Mouse (Mus musculus): ENCODE results near the gene Fbxw2. TPM values are rescaled to one million over a fixed set of nuclear protein-coding genes. Genes with fewer than 3 reads are reported as not detected.

Gene Fbxw2
- total and polyA plus RNA-seq, 3 experiments: 36.7 to 67.8 (median 61.2) TPM

- Histone ChIP-seq H3K9me3 (replicated peaks; ENCODE audit: low read length) (peaks cover 7% of the 10 kb centered on the region), H3K9ac (ENCODE audit: insufficient read depth, low read depth) (no peak overlapping the region), H3K27me3 (replicated peaks) (no peaks in the 10 kb centered on the region), H3K4me3 (replicated peaks in 1 of 3; ENCODE audit: low read depth in 2 of 3, low read length in 2 of 3, poor library complexity in 1 of 3) (no peak overlapping the region), H3K4me2 (ENCODE audit: insufficient read depth, low read depth, poor library complexity, severe bottlenecking) (no peak overlapping the region), H3K27ac (ENCODE audit: insufficient read depth, low read depth) (no peak overlapping the region), H3K36me3 (replicated peaks in 1 of 2; ENCODE audit: control insufficient read depth in 1 of 2, insufficient read depth in 1 of 2, low read length in 1 of 2) (peaks cover 28 to 50% of the 10 kb centered on the region in 2 experiments), H3K79me2 (replicated peaks; ENCODE audit: control insufficient read depth, extremely low read depth, insufficient read depth, poor library complexity, severe bottlenecking) (no peaks in the 10 kb centered on the region; the same call in 1 of the 2 replicates), H3K4me1 (ENCODE audit: control insufficient read depth in 1 of 2, insufficient read depth in 2 of 2) (peaks cover 3 to 22% of the 10 kb centered on the region in 2 experiments; a peak in 3 of 4 replicates)
- in situ Hi-C loops (cut with MboI; ENCODE audit: low pct_ligation_motif_present, low pct_unique_long_range_greater_than_20kb, low sequenced_read_pairs): loop anchor here (10.0 to 25.0 kb wide), 2 partner anchors 169 to 317 kb away; partner anchors contain the start of genes AI182371, Cntrl and Traf1
- no peak for DNase-seq (ENCODE audit: extremely low read depth)
- no peak for TF ChIP-seq MYC (IDR thresholded peaks at IDR 0.05; ENCODE audit: low read depth, low read length)
- no peak for TF ChIP-seq MAZ (IDR thresholded peaks at IDR 0.05; ENCODE audit: low read depth, low read length)
- no peak for TF ChIP-seq KAT2A (IDR thresholded peaks at IDR 0.05; ENCODE audit: insufficient replicate concordance, low read length)
- no peak for TF ChIP-seq MEF2A (IDR thresholded peaks at IDR 0.05; ENCODE audit: borderline replicate concordance, low read depth, low read length)
- no peak for TF ChIP-seq TBP (conservative IDR thresholded peaks at IDR 0.05; ENCODE audit: low read depth, low read length)
- no peak for TF ChIP-seq POLR2AphosphoS2 (IDR thresholded peaks at IDR 0.05; ENCODE audit: low read depth, low read length)
- TF ChIP-seq BHLHE40 (IDR thresholded peaks at IDR 0.05; ENCODE audit: low read depth, low read length): no peak
- TF ChIP-seq USF1 (IDR thresholded peaks at IDR 0.05; ENCODE audit: low read depth, low read length): no peak
- no peak for TF ChIP-seq NELFE (IDR thresholded peaks at IDR 0.05; ENCODE audit: low read depth, low read length)
- TF ChIP-seq RAD21 (IDR thresholded peaks at IDR 0.05; ENCODE audit: low read depth, low read length): no peak
- TF ChIP-seq MXI1 (IDR thresholded peaks at IDR 0.05; ENCODE audit: low read depth, low read length): no peak
- TF ChIP-seq ETS1 (conservative IDR thresholded peaks at IDR 0.05; ENCODE audit: low read depth, low read length): no peak
- no peak for TF ChIP-seq GABPA (IDR thresholded peaks at IDR 0.05; ENCODE audit: insufficient replicate concordance, low read depth, low read length)
- dilution Hi-C loops (cut with MboI; ENCODE audit: extremely low pct_ligation_motif_present, extremely low pct_unique_long_range_greater_than_20kb, low sequenced_read_pairs): no loop called here
These were observed 30.7 kb downstream of the Fbxw2 start for GRCm38 (mm10) chr2:34795426-34795825.

GRCm38 (mm10) chr2:34794511-34794910 is 31.6 kb downstream of the Fbxw2 start:
- Histone ChIP-seq H3K4me1 (ENCODE audit: control insufficient read depth in 1 of 2, insufficient read depth in 2 of 2) (peaks cover 3 to 24% of the 10 kb centered on the region in 2 experiments; a peak in 3 of 4 replicates), H3K4me2 (ENCODE audit: insufficient read depth, low read depth, poor library complexity, severe bottlenecking) (no peak overlapping the region), H3K79me2 (replicated peaks; ENCODE audit: control insufficient read depth, extremely low read depth, insufficient read depth, poor library complexity, severe bottlenecking) (no peaks in the 10 kb centered on the region; the same call in 1 of the 2 replicates), H3K9ac (ENCODE audit: insufficient read depth, low read depth) (no peak overlapping the region), H3K36me3 (replicated peaks in 1 of 2; ENCODE audit: control insufficient read depth in 1 of 2, insufficient read depth in 1 of 2, low read length in 1 of 2) (peaks cover 28 to 50% of the 10 kb centered on the region in 2 experiments), H3K9me3 (replicated peaks; ENCODE audit: low read length) (peaks cover 7% of the 10 kb centered on the region), H3K4me3 (replicated peaks in 1 of 3; ENCODE audit: low read depth in 2 of 3, low read length in 2 of 3, poor library complexity in 1 of 3) (no peak overlapping the region), H3K27ac (ENCODE audit: insufficient read depth, low read depth) (no peak overlapping the region), H3K27me3 (replicated peaks) (no peaks in the 10 kb centered on the region)
- dilution Hi-C loops (cut with MboI; ENCODE audit: extremely low pct_ligation_motif_present, extremely low pct_unique_long_range_greater_than_20kb, low sequenced_read_pairs) (no loop called here), in situ Hi-C loops (cut with MboI; ENCODE audit: low pct_ligation_motif_present, low pct_unique_long_range_greater_than_20kb, low sequenced_read_pairs) (loop anchor here (10.0 to 25.0 kb wide), 2 partner anchors 170 to 318 kb away; partner anchors contain the start of genes AI182371, Cntrl and Traf1)
- DNase-seq (ENCODE audit: extremely low read depth): no peak
- TF ChIP-seq NELFE (IDR thresholded peaks at IDR 0.05; ENCODE audit: low read depth, low read length): no peak
- no peak for TF ChIP-seq EP300 (IDR thresholded peaks at IDR 0.05; ENCODE audit: low read length)
- TF ChIP-seq MXI1 (IDR thresholded peaks at IDR 0.05; ENCODE audit: low read depth, low read length): no peak
- TF ChIP-seq CHD2 (IDR thresholded peaks at IDR 0.05; ENCODE audit: low read length): no peak
- TF ChIP-seq E2F4 (IDR thresholded peaks at IDR 0.05; ENCODE audit: insufficient replicate concordance, low read depth, low read length): no peak
- no peak for TF ChIP-seq CHD1 (IDR thresholded peaks at IDR 0.05; ENCODE audit: low read depth, low read length)
- no peak for TF ChIP-seq ZNF384 (IDR thresholded peaks at IDR 0.05; ENCODE audit: low read depth, low read length)
- TF ChIP-seq RAD21 (IDR thresholded peaks at IDR 0.05; ENCODE audit: low read depth, low read length): no peak
- no peak for TF ChIP-seq BHLHE40 (IDR thresholded peaks at IDR 0.05; ENCODE audit: low read depth, low read length)
- no peak for TF ChIP-seq RCOR1 (conservative IDR thresholded peaks at IDR 0.05; ENCODE audit: low read depth, low read length)
- TF ChIP-seq MAZ (IDR thresholded peaks at IDR 0.05; ENCODE audit: low read depth, low read length): no peak
- TF ChIP-seq MEF2A (IDR thresholded peaks at IDR 0.05; ENCODE audit: borderline replicate concordance, low read depth, low read length): no peak
- TF ChIP-seq ETS1 (conservative IDR thresholded peaks at IDR 0.05; ENCODE audit: low read depth, low read length): no peak
